Mouse (Mus musculus) cerebellum, postnatal 36 days (tissue): ENCODE data around the gene Stk11.
"Not testable (repeated sequence)": the region's sequence is repeated elsewhere in the genome, so short reads cannot be mapped to it uniquely, and the experiment has no call there.

ENCODE experiments used
- DNase-seq, 2 experiments: peaks; one replicate each; pipeline ENCODE4 v3.0.0; 2021 to 2022; ENCODE audit warnings: mixed read lengths in 2 of 2

The Stk11 gene

DNA sequence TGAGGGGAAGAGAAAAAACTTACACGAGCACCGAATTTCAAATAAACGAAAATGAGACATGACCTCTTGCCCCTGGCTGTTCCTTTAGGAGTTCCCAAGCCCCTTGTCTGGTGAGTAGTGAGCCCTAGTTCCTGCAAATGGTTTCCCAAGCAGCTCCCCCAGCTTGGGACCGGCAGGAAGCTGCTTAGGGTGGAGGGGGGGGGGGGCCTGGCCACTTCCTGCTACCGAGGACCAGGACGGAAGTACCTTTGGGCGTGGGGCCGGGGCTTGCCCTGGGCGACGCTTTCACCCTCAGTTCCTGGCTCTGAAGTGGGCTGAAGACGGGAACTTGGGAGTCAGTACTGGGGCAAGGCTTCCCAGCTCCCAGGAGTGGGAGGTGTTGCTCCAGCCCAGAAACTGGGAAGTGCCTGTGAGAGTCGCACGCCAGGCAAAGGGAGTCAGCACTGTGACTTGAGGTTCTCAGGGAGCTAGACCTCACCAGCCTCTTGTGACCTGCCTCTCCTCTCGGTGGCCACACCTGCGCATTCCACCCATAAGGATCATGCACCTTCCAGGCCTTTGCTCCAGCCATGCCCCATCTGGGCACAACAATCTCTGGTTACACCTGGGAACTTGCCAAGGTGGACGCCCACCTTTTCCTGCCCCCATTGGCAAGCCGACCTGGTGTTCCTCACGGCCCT lies 42.8 kb downstream of the Stk11 start:
- no peak for DNase-seq

- no peak for DNase-seq
These were observed 43.5 kb downstream of the Stk11 start for GRCm38 (mm10) chr10:80159021-80159560.

- peak; percentile 97 to 98 for DNase-seq
These were observed 44.2 kb downstream of the Stk11 start for GRCm38 (mm10) chr10:80159561-80160454.

- peak; percentile 68 to 72 for DNase-seq
These were observed 45.1 kb downstream of the Stk11 start for GRCm38 (mm10) chr10:80160455-80161371.

GRCm38 (mm10) chr10:80161522-80162242 lies 46.1 kb downstream of the Stk11 start:
- DNase-seq = no peak

GRCm38 (mm10) chr10:80162243-80162608 lies 46.6 kb downstream of the Stk11 start:
- DNase-seq = no peak

DNA sequence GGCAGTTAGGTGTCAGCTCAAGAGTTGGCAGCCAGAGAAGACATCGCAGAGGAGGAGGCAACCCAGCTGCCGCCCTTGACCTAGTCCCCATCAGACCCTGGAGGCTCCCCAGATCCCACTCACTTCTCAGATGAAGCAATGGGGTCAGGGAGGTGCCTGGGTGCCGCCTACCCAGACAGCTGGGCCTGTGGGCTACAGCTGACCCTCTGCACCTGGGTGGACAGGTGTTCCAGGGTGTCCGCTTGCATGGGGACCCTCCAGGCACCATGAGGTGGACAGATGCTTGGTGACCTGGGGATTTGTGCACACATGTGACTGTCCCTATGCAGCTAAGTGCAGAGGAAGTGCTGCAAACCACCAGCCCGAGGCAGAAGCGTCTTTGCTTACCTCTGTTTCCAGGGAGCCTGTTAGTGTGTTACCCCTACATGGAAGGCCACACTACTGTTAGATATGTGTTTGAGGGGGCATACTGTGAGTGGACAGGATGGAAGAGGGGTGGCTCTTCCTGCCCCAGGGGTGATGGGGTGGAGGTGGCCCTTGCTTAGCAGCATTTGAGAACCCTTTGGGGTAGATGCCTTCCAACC lies 47.2 kb downstream of the Stk11 start:
- no peak for DNase-seq

DNA sequence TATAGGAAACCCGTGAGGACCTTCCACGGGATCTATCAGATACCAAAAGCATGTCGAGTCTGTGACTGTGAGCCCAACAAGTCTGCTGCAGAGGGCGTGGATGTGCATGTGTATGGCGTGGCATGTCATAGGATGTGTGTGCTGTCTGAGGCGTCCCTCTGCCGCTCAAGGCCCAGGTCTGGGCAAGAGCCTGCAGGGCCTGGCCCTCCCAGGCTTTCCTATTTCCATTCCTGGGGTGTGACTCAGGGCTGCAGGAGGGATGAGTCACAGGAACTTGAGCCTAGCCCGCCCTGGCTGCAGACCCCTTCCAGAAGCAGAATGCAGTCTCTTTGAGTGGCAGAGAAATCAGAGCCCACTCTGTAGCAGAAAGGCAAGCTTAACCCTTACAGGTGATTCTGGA lies 48.1 kb downstream of the Stk11 start:
- DNase-seq = no peak

DNA sequence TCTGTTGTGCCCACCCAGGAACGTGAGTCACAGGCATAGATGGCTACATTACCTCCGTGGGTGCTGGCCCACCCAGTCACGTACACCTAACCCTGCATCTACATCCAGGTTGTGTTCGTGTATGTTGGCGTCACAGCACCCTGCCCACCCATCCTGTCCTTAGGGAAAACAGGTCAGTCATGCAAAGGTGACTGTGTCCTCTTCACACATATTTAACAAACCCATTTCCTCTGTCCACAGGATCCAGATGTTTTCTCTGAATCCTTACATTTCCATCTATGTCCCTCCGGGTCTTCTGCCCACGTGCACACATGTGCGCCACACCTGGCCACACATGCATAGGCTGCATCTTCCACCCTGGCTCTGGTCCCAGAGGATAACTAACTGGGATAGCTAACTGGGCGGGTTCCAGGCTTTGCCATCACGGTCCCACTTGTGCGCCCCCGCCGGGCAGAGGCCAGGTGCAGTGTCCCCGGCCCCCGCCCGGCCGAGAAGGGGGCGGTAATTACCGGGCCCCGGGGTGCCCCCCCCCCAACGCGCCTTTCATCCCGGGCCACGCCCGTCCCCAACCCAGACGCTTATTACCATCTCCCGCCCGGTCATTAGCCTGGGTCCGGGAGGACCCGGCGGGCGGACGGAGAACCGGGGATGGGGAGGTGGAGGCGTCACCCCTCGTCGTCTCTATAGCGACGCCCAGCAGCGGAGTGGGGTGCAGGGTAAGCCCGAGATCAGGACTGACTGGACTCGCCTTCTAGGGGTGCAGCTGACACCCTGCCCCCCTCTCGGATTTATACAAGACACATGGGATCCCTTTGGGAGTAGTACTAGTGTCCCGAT lies 48.8 kb downstream of the Stk11 start:
- peak; percentile 49 to 52 for DNase-seq

DNA sequence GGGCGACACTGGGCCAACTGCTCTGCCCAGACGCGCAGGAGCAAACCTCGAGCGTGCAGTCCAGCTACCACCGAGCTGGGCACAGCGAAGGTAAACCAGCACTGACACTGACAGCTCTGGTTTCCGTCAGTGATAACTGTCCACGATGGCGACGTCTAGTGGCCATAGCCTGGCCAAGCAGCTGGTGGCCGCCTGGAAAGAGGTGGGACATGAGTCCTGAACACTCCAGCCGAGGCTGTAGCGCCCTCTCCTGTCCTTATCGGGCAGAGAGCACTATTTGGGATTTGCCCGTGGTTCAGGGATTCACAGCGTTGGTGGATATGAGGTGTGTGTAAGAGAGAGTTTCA lies 49.4 kb downstream of the Stk11 start:
- DNase-seq = peak; percentile 98 to 99

GRCm38 (mm10) chr10:80165392-80166128 lies 50.0 kb downstream of the Stk11 start, which contains the start of gene Cirbp:
TSS of gene Cirbp (plus strand) at chr10:80165985.
- peak in 1 of 2 experiments; percentile 43 for DNase-seq

DNA sequence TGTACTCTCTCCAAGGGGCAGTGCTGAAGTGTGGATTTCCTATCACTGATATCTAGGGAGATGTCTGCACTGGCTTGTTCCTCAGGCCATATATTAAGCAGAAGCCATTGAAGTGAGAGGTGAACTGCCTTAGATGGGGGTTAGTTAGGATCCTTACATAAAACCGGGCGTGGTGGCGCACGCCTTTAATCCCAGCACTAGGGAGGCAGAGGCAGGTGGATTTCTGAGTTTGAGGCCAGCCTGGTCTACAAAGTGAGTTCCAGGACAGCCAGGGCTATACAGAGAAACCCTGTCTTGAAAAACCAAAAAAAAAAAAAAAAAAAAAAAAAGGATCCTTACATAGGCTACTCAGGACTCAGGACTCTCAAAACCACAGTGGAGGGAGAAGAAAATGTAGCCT lies 50.5 kb downstream of the Stk11 start:
- DNase-seq = not testable (repeated sequence)

- DNase-seq = peak; percentile 99
These were observed 51.9 kb downstream of the Stk11 start for GRCm38 (mm10) chr10:80167460-80168037.

GRCm38 (mm10) chr10:80168038-80168661 lies 52.5 kb downstream of the Stk11 start:
- peak; percentile 96 to 97 for DNase-seq

GRCm38 (mm10) chr10:80169070-80169469 lies 53.5 kb downstream of the Stk11 start:
- no peak for DNase-seq

DNA sequence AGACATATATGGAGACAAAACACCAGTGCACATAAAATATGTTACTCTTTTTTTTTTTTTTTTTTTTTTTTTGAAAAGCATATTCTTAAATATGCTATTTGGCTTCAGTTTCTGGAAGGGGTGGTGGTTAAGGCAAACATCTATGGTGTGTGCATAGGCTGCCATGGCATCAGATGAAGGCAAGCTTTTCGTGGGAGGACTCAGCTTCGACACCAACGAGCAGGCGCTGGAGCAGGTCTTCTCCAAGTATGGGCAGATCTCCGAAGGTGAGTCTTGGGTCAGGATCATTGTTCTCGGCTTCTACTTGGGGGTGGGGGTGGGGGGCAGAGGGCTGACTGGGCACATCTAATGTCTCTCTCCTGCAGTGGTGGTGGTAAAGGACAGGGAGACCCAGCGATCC lies 54.0 kb downstream of the Stk11 start:
- DNase-seq = no peak

GRCm38 (mm10) chr10:80170052-80170451 lies 54.4 kb downstream of the Stk11 start:
- DNase-seq = no peak

- DNase-seq = no peak
These were observed 55.0 kb downstream of the Stk11 start for GRCm38 (mm10) chr10:80170601-80171021.

DNA sequence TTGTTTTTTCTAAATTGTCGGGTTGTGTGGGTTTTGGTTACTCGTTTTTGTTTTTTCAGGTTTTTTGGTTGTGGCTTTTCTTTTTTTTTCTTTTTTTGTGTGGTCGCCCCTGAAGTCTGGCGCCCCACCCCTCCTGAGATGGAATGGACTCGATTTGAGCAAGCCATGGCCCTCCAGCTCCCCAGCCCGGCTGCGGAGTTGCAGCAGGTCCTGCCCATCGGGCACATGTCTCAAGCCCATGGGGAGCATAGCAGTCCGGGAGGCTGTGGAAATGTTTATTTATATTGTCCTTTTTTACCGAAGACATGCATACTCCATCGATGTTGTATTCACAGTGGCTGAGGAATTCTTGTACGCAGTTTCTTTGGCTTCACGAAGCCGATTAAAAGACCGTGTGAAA lies 55.6 kb downstream of the Stk11 start:
- DNase-seq = no peak
